Mouse (Mus musculus): ENCODE measurements around the gene Nkapl.

DNA sequence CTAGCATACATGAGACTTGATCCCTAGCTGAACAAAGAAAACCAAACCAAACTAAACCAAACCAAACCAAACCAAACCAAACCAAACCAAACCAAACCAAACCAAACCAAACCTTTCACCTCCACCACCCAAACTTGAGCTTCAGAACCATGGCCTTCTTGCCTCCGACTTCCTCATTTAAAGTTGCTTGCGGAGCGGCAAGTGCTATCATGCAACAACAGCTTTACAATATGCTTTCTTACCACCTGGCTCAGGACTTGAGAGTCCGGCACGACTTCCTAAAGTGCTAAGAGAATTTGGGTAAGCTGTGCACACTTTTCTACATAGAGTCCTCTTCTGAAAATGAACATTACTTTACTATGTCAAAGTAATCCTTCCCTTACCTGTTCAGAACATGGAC, 34.0 kb upstream of the Nkapl start:
- TF ChIP-seq CTCF (IDR thresholded peaks at IDR 0.05; ENCODE audit: control insufficient read depth, insufficient read depth, low read length): no peak
- TF ChIP-seq POLR2A (IDR thresholded peaks at IDR 0.05; ENCODE audit: borderline replicate concordance, control insufficient read depth, low read depth, low read length): no peak
